Mouse (Mus musculus): ENCODE data around the gene Olfr1136.

DNA sequence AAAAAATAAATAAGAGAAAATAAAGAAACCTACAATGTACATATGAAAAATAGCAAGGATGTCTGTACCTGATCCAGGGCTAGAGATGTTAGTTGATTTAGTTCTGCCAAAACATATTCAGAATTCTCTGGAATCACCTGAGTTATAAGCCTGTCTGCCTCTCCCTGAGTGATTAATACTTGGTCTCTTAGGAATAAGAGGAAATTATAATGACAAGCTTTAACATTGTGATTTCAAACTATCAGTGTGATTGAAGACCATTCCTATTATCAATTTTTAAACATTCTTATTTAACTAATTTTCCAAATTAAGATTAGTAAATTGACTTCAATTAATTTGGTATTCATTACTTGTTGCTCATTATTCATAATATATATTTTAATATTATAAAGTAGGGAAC lies 46.5 kb downstream of the Olfr1136 start, which contains the start of gene Olfr1133:
- TF ChIP-seq GATA1 (IDR thresholded peaks at IDR 0.05; ENCODE audit: low read length): no peak
- TF ChIP-seq TAL1 (IDR thresholded peaks at IDR 0.05; ENCODE audit: low read length): no peak
